Mouse (Mus musculus) forebrain, embryonic 11.5 days (tissue): Measurements from ENCODE around the gene Acap2. TPM values are rescaled to one million over a fixed set of nuclear protein-coding genes. Genes with fewer than 3 reads are reported as not detected.

ENCODE experiments used
- ATAC-seq: fragments of 200-750 bp; cut with Nextera tagmentation; replicated peaks from 2 replicates; pipeline ENCODE4 v1.8.0; 2017; ENCODE audit warnings: moderate TSS enrichment; ENCODE audit not compliant: low FRiP score
- DNase-seq: peaks from one replicate; pipeline ENCODE4 v3.0.0-alpha.2; 2017; ENCODE audit warnings: low spot score
- H3K27ac ChIP-seq: fragments of 300-500 bp; sonication (generic); 2 replicates; pipeline ENCODE4 v1.5.1; 2014; ENCODE audit warnings: low read depth, low read length
- H3K27me3 ChIP-seq: fragments of 300-500 bp; sonication (generic); 2 replicates; pipeline ENCODE4 v1.6.1; 2014; ENCODE audit warnings: mild to moderate bottlenecking, low read length, mixed read lengths; ENCODE audit not compliant: control insufficient read depth, insufficient read depth
- H3K36me3 ChIP-seq: fragments of 300-500 bp; sonication (generic); 2 replicates; pipeline ENCODE4 v1.6.1; 2014; ENCODE audit warnings: mild to moderate bottlenecking, low read length, moderate library complexity, mixed read lengths; ENCODE audit not compliant: control insufficient read depth, insufficient read depth
- H3K4me1 ChIP-seq: fragments of 300-500 bp; sonication (generic); replicated peaks from 2 replicates; pipeline ENCODE4 v1.6.1; 2014; ENCODE audit warnings: low read length, mixed read lengths; ENCODE audit not compliant: control insufficient read depth, insufficient read depth
- H3K4me2 ChIP-seq: fragments of 300-500 bp; sonication (generic); 2 replicates; pipeline ENCODE4 v1.6.1; 2014; ENCODE audit warnings: low read depth, mild to moderate bottlenecking, low read length, moderate library complexity, mixed read lengths; ENCODE audit not compliant: severe bottlenecking
- H3K4me3 ChIP-seq: fragments of 300-500 bp; sonication (generic); 2 replicates; pipeline ENCODE4 v1.5.1; 2014; ENCODE audit warnings: low read depth, low read length
- H3K9ac ChIP-seq: fragments of 300-500 bp; sonication (generic); 2 replicates; pipeline ENCODE4 v1.6.1; 2014; ENCODE audit warnings: low read length
- H3K9me3 ChIP-seq: fragments of 300-500 bp; sonication (generic); 2 replicates; pipeline ENCODE4 v1.6.1; 2016; ENCODE audit warnings: low read length, mixed read lengths; ENCODE audit not compliant: control insufficient read depth
- WGBS: fragments of 180-500 bp; shearing (Covaris S2); extraction: QIAGEN DNeasy Blood & Tissue Kit; methylation state at CpG from one replicate; pipeline ENCODE4 v1.1.7; 2014; 5-methylcytosine and 5-hydroxymethylcytosine counted together
- polyA plus RNA-seq: library from polyadenylated mRNA; unstranded; fragments of >200 nt; fragmentation: Nextera tagmentation; extraction: Ambion mirVana; gene quantifications from 2 replicates; pipeline ENCODE4 v1.2.1, GENCODE M21; 2014

Gene Acap2
- polyA plus RNA-seq, 1 experiment from 2014 or later: 29.5 TPM

DNA sequence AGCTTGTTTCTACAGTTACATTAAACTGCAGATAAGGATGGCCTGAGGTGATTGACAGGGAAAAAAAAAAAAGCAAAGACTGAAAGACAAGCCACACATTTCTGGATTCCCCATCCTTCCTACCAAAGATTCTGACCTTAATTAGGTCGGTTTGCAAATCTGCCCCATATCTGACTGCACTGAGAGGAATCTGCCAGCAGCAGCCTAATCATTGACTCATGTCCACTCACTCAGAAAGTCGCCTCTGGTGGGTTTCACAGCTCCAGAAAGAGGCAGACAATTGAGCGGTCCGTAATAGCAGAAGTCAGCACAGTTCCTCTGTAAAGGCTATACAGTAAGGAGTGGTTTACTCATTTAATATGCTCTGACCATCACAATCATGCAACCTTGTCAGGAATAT, 51.2 kb downstream of the Acap2 start:
- WGBS: 90% methylated on average over 4 of the region's 4 CpGs
- no peak overlapping the region for H3K9ac ChIP-seq
- ATAC-seq: no peak

DNA sequence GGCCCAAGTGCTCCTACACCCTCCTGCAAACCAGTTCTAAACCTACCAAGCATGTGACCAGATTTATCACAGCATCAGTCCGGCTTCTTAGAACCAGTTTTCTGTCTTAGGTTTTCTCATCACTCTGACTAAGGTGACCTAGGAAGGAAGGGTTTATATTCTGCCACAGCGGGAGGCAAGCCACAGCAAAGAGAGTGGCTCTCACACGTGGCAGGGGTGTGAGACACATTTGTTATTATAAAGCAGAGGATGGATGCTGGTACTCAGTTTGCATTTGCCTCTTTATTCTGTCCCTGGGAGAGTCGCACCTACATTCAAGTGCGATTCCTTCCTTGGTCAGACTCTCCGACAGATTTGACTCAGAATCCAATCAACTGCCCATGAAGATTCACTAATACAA, 52.2 kb downstream of the Acap2 start:
- Histone ChIP-seq H3K4me3 (no peak overlapping the region), H3K4me1 (no peaks in the 10 kb centered on the region), H3K9me3 (no peaks in the 10 kb centered on the region), H3K4me2 (no peak overlapping the region), H3K27me3 (no peaks in the 10 kb centered on the region), H3K36me3 (no peaks in the 10 kb centered on the region), H3K9ac (no peak overlapping the region), H3K27ac (no peak overlapping the region)
- no peak for ATAC-seq
- WGBS: 82% methylated on average over 6 of the region's 6 CpGs
- no peak for DNase-seq

More for the DNA sequence above, 51.2 kb downstream of the Acap2 start:
- Histone ChIP-seq H3K4me1 (no peaks in the 10 kb centered on the region), H3K4me3 (no peak overlapping the region), H3K9me3 (no peaks in the 10 kb centered on the region), H3K4me2 (no peak overlapping the region), H3K27ac (no peak overlapping the region), H3K27me3 (no peaks in the 10 kb centered on the region), H3K36me3 (no peaks in the 10 kb centered on the region)
- DNase-seq: no peak

DNA sequence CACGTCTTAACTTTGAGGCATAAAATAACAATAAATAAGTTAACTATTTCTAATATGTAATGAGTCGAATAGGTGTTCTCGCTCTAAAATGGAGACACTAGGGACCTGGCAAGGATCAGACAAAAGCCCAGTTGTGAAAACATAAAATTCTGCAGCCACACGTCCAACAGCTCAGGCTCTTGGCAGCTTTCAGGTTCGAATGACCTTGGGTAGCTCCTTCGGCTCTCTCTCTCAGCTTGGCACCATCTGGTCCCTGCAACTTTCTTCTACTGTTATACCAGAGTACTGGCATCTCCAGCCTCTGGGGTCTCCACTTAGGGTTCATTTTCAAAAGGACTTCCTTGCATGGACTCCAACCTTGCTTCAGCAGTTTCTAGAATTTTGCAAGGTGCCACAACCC, 53.3 kb downstream of the Acap2 start:
- Histone ChIP-seq H3K27ac (no peak overlapping the region), H3K4me3 (no peak overlapping the region), H3K4me2 (no peak overlapping the region), H3K9ac (no peak overlapping the region), H3K36me3 (no peaks in the 10 kb centered on the region), H3K4me1 (no peaks in the 10 kb centered on the region), H3K27me3 (no peaks in the 10 kb centered on the region), H3K9me3 (no peaks in the 10 kb centered on the region)
- WGBS: 87% methylated on average over 6 of the region's 6 CpGs
- no peak for DNase-seq
- no peak for ATAC-seq

DNA sequence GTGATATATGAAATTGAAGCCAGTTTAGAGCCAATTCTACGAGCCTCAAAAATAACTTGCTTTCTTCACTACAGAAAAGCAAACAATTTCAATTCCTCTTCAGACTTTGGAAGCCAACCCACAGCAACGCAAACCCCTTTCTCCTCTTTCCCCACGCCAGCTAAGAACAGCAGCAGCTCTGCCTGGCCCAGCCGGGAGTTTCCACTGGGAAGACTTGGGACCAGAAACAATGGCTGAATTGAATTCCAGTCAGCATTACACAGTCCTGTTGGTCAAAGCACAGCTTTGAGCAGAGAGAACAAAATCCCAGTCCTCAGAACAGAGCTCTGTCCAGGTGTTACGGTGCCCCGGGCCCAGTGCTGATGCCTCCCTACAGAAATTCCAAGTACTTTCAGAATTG, 59.1 kb downstream of the Acap2 start:
- DNase-seq (no peak), ATAC-seq (no peak)
- H3K36me3 ChIP-seq: no peaks in the 10 kb centered on the region; the same call in 1 of the 2 replicates
- no peaks in the 10 kb centered on the region; the same call in 1 of the 2 replicates for H3K4me1 ChIP-seq
- no peak overlapping the region for H3K4me2 ChIP-seq
- no peak overlapping the region for H3K4me3 ChIP-seq
- H3K27ac ChIP-seq: no peak overlapping the region
- H3K9ac ChIP-seq: no peak overlapping the region
- no peaks in the 10 kb centered on the region for H3K27me3 ChIP-seq
- no peaks in the 10 kb centered on the region for H3K9me3 ChIP-seq
- WGBS: 21% methylated on average over 6 of the region's 6 CpGs

DNA sequence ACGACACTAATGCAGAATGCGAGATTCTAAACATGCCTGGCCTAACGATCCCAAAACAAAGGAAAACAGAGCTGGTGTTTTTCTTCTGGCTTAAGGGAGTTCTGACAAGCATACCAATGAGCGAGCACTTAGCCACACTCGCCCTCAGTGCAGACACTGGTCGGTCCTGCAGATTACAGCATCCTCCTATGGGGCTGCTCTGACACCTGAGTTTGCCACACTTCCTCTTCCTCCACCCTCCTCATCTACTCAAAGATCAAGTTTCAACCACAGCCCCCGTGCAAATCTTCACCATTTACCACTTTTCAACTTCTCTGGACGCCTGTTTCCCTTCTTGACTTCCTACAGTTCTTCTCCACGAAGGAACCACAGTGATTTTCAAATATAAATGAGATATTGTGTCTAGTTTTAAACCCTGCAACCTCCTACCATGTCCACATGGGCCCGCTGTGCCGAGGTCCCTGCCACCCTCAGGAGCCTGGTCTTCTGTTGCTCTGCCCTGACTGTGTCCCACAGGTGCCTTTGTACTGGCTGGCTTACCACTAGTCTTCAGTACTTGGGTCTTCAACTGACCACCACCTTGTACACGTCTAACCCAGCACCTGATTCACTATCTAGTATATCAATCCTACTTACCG, 64.3 kb downstream of the Acap2 start:
- no peaks in the 10 kb centered on the region for H3K9me3 ChIP-seq
- H3K4me2 ChIP-seq: no peak overlapping the region
- ATAC-seq: no peak
- no peak overlapping the region for H3K27ac ChIP-seq
- no peaks in the 10 kb centered on the region for H3K27me3 ChIP-seq
- no peak overlapping the region for H3K4me3 ChIP-seq
- 70% methylated on average over 13 of the region's 13 CpGs for WGBS
- H3K9ac ChIP-seq: no peak overlapping the region
- no peaks in the 10 kb centered on the region; the same call in 1 of the 2 replicates for H3K4me1 ChIP-seq
- DNase-seq: no peak
- no peaks in the 10 kb centered on the region; the same call in 1 of the 2 replicates for H3K36me3 ChIP-seq

DNA sequence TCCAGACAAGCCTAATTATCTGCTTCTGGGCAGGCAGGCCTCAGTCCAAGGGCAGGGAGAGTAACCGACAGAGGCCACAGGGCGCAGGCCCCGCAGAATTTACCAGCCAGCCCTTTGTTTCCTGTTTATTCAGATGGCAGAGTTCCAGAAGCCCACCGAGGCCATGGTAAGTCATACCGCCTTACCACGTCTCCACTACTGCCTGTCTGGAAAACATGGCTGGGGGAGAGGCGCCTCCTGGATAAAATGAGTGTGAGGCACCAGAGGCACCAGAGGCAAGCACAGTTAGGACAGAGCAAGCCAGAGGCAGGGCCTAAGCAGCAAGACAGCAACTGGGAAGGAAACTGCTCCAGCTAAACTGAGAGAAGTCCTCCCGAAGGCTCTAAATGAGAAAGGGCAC, 65.5 kb downstream of the Acap2 start:
- Histone ChIP-seq H3K36me3 (no peaks in the 10 kb centered on the region; the same call in 1 of the 2 replicates), H3K4me1 (no peaks in the 10 kb centered on the region)
- no peak for DNase-seq

DNA sequence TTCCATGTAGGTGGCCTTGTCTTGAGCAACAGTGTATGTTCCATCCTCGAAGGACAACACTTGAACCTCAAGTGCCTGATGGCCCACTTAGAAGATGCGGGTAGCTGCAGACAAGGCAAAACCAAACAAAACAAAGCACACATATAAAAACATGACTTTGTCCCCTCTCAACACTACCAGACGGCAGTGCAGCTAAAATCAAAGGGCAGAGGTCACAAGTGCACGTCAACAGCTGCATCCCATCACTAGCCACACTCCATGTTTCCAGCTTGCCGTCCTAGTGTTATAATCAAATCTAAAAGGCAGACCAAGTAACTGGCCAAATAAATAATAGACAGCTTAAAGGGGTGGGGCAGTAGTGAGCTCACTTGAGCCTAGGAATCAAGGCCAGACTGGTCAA, 69.5 kb downstream of the Acap2 start:
- H3K36me3 ChIP-seq: no peaks in the 10 kb centered on the region
- no peaks in the 10 kb centered on the region for H3K4me1 ChIP-seq
- ATAC-seq (no peak), DNase-seq (no peak)
- H3K27me3 ChIP-seq: no peaks in the 10 kb centered on the region
- no peak overlapping the region for H3K27ac ChIP-seq
- H3K9me3 ChIP-seq: no peaks in the 10 kb centered on the region
- H3K4me3 ChIP-seq: no peak overlapping the region
- H3K4me2 ChIP-seq: no peak overlapping the region
- 71% methylated on average over 5 of the region's 5 CpGs for WGBS
- H3K9ac ChIP-seq: no peak overlapping the region

More for the DNA sequence above, 65.5 kb downstream of the Acap2 start:
- H3K9me3 ChIP-seq: no peaks in the 10 kb centered on the region
- 71% methylated on average over 8 of the region's 8 CpGs for WGBS
- no peak overlapping the region for H3K4me3 ChIP-seq
- H3K27me3 ChIP-seq: no peaks in the 10 kb centered on the region
- ATAC-seq: no peak
- H3K9ac ChIP-seq: no peak overlapping the region
- H3K27ac ChIP-seq: no peak overlapping the region
- no peak overlapping the region for H3K4me2 ChIP-seq

DNA sequence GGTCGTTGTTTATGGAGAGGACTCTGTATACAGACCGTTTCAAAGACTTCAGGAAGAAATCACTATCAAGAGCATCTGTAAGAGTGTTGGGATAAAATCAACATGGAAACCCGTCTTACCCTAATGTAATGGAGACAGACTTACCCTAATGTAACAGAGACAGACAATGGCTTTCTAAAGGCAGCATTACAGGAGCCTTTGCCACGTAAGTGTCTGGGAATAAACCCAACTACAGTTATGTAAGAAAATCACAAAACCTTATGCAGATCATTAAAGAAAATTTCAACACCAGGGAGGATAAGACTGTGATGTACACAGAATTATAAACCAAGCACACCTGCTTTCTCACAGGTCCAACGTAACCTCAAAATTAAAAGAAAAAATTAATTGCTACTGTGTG, 72.9 kb downstream of the Acap2 start:
- no peak for ATAC-seq
- Histone ChIP-seq H3K4me1 (no peaks in the 10 kb centered on the region), H3K9me3 (no peaks in the 10 kb centered on the region), H3K4me2 (no peak overlapping the region), H3K9ac (no peak overlapping the region), H3K4me3 (no peak overlapping the region), H3K27ac (no peak overlapping the region), H3K27me3 (no peaks in the 10 kb centered on the region), H3K36me3 (no peaks in the 10 kb centered on the region)
- 91% methylated on average over 5 of the region's 5 CpGs for WGBS
- no peak for DNase-seq

DNA sequence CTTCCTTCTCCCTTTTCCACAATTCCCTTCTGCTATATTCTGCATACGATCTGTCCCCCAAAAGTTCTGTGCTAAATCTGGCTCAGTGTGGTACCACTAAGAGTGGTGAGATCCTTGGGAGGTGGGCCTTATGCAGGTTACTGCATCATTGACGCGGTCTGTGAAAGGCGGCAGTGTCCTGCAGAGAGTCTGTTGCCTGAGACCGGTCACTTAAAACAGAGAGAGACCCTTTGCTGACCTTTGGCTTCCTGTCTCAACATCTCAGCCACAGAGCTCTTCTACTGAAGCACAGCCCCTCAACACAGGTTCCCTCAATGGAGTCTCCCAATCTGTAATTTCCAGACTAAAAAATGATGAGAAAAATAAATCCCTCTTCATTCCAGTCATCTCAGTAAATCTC, 76.1 kb downstream of the Acap2 start:
- H3K27me3 ChIP-seq: no peaks in the 10 kb centered on the region
- H3K27ac ChIP-seq: no peak overlapping the region
- no peaks in the 10 kb centered on the region for H3K36me3 ChIP-seq
- no peaks in the 10 kb centered on the region for H3K4me1 ChIP-seq
- DNase-seq (no peak), ATAC-seq (no peak)
- H3K4me2 ChIP-seq: no peak overlapping the region
- H3K9me3 ChIP-seq: no peaks in the 10 kb centered on the region
- H3K4me3 ChIP-seq: no peak overlapping the region
- H3K9ac ChIP-seq: no peak overlapping the region
- 76% methylated on average over 5 of the region's 5 CpGs for WGBS
